Comparison of ENCODE assay signal across 1 mouse cellular context in genomic region chr10:43006534-43006933, GRCm38 (mm10).
TF ChIP-seq lines count a peak whose summit lies in the region.

No protein-coding gene starts in this region.

TF ChIP-seq in MEL, 35 proteins besides CTCF, POLR2A, EP300 and RAD21 (continued from another document):
- no peak for TF ChIP-seq MAFK (IDR thresholded peaks at IDR 0.05; ENCODE audit: borderline replicate concordance, low read depth, low read length)
- no peak for TF ChIP-seq ZNF384 (IDR thresholded peaks at IDR 0.05; ENCODE audit: low read depth, low read length)
- TF ChIP-seq USF1 (IDR thresholded peaks at IDR 0.05; ENCODE audit: low read depth, low read length): no peak
- no peak for TF ChIP-seq GABPA (IDR thresholded peaks at IDR 0.05; ENCODE audit: low read depth, low read length)
- no peak for TF ChIP-seq E2F4 (IDR thresholded peaks at IDR 0.05; ENCODE audit: borderline replicate concordance, low read depth, low read length)
- no peak for TF ChIP-seq GATA1 (IDR thresholded peaks at IDR 0.05; ENCODE audit: low read depth, low read length)
